Mouse (Mus musculus) ovary, adult 10 weeks (tissue): ENCODE measurements around the gene Chdh. TPM values are rescaled to one million over a fixed set of nuclear protein-coding genes. Genes with fewer than 3 reads are reported as not detected.

Experiments
- polyA plus RNA-seq: library from polyadenylated mRNA; stranded (reverse); fragments of 350-450 nt; fragmentation: Illumina TruSeq; extraction: RNeasy Lipid Tissue Mini Kit (QIAGEN cat#74804); gene quantifications from one replicate; pipeline ENCODE4 v1.2.3, GENCODE M21; 2014

The Chdh gene
- 8.1 TPM for polyA plus RNA-seq

GRCm38 (mm10) chr14:30008733-30009575, at the start of gene Chdh, which contains the start of gene Il17rb:
TSS of gene Chdh (plus strand) at chr14:30009023.
TSS of gene Il17rb (minus strand) at chr14:30008896.

GRCm38 (mm10) chr14:29968075-29968821, 40.6 kb upstream of the Chdh start, which contains the start of gene Selenok:
TSS of gene Selenok (plus strand) at chr14:29968308.

GRCm38 (mm10) chr14:29978254-29979204, 30.3 kb upstream of the Chdh start, which contains the start of gene Actr8:
TSS of gene Actr8 (plus strand) at chr14:29978337.

Other genes with a start within 250 kb of the Chdh start
- 134 TPM for gene Selenok, start 40.7 kb upstream of the Chdh start, polyA plus RNA-seq
- gene Actr8, start 30.7 kb upstream of the Chdh start, polyA plus RNA-seq: 23.0 TPM
- 1.2 TPM for gene Il17rb, start 127 bp upstream of the Chdh start, polyA plus RNA-seq